Mouse (Mus musculus) gastrocnemius, adult 8-10 months (tissue): ENCODE data around the gene C2cd3. TPM values are rescaled to one million over a fixed set of nuclear protein-coding genes. Genes with fewer than 3 reads are reported as not detected.

Source experiments
- DNase-seq, 2 experiments: peaks; one replicate each; pipeline ENCODE4 v3.0.0; 2022; ENCODE audit warnings: low spot score in 2 of 2
- total RNA-seq, 4 experiments: library from RNA; stranded (reverse); gene quantifications; 2 replicates each; pipeline ENCODE4 v1.2.4; 2022

The C2cd3 gene
- total RNA-seq, 4 experiments from 2014 or later: 5.2 to 5.8 (median 5.5) TPM

GRCm38 (mm10) chr7:100402715-100403114, 30.7 kb downstream of the C2cd3 start:
- DNase-seq: no peak

DNA sequence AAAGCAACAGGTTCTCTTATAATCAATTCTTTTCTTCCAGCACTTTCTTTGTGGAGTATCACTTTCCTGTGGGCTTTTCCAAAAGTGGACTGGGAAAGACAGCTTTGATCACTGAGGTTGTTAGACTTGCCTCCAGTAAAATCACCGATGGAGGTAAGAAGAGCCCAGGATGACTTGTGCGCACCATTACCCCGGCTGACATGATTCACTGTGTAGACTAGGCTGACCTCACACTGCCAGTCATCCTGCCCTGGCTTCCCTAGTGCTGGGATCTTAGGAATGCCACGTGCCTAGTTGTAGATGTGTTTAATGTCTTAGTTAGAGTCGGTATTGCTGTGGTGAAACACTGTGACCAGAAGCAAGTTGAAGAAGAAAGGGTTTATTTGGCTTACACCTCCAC, 35.6 kb downstream of the C2cd3 start:
- no peak for DNase-seq

DNA sequence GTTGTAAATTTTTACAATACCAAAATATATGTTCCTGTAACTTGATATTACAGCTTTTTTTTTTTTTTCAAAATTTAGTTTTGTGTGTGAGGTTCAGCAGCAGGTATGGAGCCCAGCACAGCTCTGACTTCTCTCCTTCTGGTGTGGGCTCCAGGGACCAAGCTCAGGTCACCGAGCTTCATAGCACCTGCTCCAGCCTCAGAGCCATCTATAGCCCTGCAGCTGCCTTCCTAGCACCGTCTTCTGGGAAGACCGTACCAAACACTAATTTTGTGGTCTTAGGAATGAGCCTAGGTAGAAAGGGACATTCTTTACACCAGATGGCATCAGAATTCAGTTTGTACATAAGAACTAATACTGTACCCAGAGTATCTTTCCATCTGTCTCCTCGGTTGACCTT, 36.7 kb downstream of the C2cd3 start:
- no peak for DNase-seq

DNA sequence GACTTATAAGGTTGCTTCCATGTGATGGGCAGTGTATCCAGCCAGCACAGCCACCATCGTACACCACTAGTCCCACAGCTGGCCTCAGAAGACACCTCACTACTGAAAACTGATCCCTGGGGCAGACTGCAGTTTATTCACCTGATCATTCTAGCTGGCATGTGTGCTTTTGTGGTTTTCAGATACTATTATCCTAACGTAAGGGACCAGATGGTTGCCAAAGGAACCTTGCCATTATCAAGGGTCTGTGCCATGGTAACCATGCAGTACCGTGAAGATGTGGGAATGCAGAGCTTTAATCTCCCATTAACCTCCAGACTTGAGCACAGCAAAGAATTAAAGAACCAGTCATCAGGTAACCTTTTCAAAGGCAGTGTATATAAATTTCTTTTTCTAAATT, 53.8 kb downstream of the C2cd3 start:
- no peak for DNase-seq

DNA sequence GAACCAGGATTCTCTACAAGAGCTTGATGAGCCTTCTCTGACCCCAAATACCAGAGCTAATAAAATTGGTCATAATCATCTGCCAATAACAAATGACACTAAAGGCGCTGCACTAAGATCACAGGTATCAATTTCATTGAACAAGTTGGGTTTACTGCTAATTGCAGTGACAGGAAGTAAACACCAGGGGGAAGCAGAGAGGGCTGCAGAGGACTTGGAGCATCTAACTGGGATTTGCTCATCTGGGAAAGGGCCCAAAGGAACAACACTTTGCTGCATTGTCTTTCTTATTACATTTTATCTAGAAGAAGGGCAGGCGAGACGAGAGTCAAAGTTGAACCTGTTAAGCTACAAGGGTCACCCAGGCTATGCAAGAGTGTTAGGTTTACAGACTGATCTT, 57.1 kb downstream of the C2cd3 start:
- peak in 1 of 2 experiments; percentile 23 for DNase-seq

DNA sequence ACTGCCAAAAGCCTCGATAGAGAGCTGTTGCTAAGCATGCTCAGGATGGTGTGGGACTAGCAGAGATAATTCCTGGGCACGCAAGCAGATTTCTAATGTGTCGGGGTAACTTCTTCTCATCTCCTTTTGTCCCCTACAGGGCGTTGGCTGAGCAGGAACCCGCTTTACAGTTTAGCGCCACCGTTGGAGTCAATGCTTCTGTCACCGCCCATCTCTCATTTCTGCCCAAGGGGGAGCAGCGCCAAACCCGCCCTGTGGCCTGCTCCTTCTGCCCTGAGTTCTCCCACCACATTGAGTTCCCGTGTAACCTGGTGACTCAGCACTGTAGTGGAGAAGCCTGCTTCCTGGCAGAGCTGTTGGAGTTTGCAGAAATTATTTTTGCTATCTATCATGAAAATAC, 57.9 kb downstream of the C2cd3 start:
- DNase-seq: no peak

GRCm38 (mm10) chr7:100431103-100431502, 59.1 kb downstream of the C2cd3 start:
- peak in 1 of 2 experiments; percentile 17 for DNase-seq

- DNase-seq: no peak
These were observed 61.3 kb downstream of the C2cd3 start for GRCm38 (mm10) chr7:100433295-100433694.

GRCm38 (mm10) chr7:100443728-100444127, 71.7 kb downstream of the C2cd3 start:
- DNase-seq: no peak

DNA sequence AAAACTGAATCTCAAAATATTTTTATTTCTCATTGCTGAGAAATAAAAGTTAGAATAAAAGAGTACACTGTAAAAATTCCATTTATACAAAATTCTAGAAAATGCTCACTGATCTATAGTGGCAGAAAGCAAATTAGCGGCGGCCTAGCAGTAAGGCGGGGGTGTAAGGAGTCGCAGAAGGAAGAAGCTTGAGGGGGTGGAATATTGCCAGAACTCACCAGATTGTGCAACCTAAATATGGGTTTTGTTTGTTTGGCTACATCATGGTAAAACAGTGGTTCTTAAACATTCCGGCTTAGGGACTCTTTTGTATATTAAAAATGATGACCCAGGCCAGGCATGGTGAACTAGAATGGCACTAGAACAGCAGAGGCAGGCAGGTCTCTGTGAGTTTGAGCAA, 74.2 kb downstream of the C2cd3 start:
- no peak for DNase-seq

GRCm38 (mm10) chr7:100448530-100448929, 76.5 kb downstream of the C2cd3 start:
- DNase-seq: no peak

GRCm38 (mm10) chr7:100448985-100449384, 77.0 kb downstream of the C2cd3 start:
- no peak for DNase-seq

GRCm38 (mm10) chr7:100458153-100458552, 86.1 kb downstream of the C2cd3 start:
- no peak for DNase-seq

DNA sequence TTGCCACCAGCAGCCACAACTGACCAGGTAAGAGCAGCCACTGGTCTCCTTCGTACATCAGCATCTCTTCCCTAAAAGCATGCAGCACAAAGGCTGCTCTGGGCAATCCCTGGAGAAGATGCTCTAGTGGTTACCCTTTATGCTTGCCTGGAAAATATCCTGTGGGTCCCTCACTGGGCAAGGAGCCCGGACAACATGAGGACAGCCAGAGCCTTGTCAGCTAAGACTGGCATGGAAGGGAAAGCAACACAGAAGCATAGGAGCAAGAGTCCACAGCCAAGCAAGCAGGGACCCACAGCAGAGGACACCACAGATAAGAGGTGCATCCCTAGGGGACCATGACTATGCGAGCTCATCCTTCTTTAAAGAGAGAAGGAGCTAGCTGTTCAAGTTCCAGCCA, 87.8 kb downstream of the C2cd3 start:
- no peak for DNase-seq

- peak; percentile 62 to 64 for DNase-seq
These were observed 89.7 kb downstream of the C2cd3 start for GRCm38 (mm10) chr7:100461621-100462151.

GRCm38 (mm10) chr7:100463194-100463593, 91.2 kb downstream of the C2cd3 start:
- no peak for DNase-seq

GRCm38 (mm10) chr7:100463757-100464156, 91.7 kb downstream of the C2cd3 start:
- DNase-seq: no peak

GRCm38 (mm10) chr7:100464248-100464647, 92.2 kb downstream of the C2cd3 start:
- DNase-seq: no peak

DNA sequence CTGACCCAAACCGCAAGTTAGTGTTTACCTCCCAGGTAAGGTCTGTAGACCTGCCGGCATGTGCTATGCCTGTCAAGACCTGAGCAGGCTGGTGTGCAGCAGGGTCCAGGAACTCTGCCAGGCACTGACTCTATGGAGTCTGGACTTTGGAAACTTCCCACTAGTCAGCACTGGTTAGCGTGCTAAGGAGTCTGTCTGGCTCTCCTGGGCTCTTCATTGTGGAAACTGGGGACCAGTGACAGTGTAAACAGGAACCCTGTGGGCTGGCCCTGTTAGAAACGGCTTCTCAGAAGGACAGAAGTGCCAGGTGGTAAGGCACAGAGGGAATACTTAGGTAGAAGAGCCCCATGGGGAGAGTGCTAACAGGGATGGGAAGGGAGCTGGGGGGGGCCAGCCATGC, 93.2 kb downstream of the C2cd3 start:
- DNase-seq: no peak

DNA sequence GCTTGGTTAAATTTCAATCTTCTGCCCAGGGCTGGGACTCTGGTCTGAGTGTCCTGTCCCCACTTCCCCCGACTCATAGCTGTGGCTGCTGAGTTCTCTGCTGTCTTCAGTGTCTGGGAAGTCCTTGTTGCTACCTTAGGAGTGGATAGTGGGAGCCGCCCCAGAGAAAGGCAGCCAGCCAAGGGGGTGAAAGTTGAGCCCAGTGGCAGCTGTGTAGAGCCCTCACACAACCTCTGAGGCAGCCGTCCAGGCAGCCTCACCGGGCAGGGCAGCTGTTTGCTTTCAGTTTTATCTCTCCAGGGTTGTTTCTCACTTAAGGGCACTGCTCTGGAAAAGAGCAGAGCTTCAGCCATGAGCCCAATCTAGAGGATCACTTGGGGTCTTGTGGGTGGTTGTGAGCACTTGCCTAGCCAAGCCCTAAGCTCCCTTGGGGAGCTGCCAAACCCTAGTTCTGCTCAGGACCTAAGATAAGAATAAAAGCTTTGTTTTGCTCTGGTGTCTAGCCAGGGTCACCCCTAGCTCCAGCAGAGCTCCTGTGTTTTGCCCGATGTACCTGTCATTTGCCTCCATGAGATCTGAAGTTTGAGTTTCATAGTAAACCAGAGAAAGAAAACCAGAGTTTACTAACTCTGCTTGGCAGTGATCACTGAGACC, 93.8 kb downstream of the C2cd3 start:
- peak; percentile 86 to 91 for DNase-seq

DNA sequence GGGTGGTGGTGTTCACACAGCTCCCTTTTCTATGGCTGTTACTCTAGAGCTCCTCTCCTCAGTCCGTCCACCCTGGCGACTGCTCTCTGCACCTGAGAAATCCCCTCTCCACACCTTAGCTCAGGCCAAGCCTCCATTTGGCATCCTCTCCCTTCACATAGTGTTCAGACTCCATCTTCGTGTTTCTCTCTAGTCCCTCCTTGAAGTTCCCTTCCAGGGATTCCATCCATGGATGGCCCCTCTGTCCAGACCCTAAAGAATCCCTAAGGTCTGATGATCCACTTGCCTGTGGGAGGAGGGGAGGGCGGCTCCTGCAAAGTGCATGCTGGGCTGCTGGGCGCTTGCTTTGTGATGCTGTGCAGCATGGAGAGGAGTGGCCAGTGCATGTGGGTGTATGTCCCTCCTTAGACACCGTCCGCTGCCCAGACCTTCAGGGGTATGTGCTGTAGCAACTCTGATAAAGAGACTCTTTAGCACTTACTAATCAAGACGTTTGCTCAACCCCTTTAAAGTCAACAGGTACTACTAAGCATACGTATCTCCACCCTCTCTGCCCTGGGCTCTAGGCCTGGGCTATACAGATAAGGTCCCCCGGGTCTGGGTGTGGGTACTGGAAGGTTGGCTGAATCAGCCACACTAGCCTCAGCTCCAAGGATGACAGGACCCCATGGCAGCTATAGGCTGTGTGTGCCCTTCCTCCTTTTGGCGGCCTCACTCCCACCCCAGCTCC, 94.9 kb downstream of the C2cd3 start:
- no peak for DNase-seq

DNA sequence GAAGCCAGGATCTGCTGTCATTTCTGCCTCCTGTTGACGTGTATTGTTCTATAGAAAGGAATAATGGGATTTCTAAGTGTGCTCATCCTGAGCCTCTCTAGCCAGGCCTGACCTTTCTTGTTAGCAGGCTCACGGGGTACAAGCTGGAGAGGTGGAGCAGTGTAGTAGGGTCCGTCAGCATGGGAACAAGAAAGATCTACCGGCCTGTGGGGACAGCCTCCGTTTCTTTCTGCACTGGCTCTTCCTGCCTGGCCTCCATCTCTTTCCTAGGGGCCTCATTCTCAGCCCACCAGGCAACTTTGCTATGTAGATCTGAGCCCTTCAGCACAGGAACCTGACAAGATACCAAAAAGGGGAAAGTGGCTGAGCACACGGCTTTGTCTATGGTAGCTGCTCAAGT, 96.7 kb downstream of the C2cd3 start:
- no peak for DNase-seq

DNA sequence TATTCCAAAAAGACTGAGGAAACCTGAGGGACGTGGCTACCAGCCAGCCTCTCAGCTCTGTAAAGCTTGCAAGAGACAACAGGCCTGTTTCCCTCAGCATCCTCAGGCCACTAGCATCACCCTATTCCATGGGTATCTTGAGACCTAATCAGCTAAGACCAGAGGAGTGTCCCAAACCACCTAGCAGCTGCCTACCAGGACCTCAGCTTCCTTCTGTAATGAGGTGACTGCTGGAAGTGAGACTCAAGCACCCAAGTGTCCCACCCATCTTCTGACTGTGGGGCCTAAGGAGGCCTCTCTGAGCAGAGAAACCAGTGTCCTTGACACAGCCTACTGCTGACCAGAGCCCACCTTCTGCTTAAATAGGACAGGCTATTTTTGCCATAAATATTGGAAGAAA, 97.5 kb downstream of the C2cd3 start:
- DNase-seq: no peak
